Mouse (Mus musculus) gastrocnemius, postnatal 25 days (tissue): Measurements from ENCODE around the gene BC035947. TPM values are rescaled to one million over a fixed set of nuclear protein-coding genes. Genes with fewer than 3 reads are reported as not detected.
A peak's percentile ranks its signal among the peaks of the same experiment; 100 is the strongest.
"Not testable (repeated sequence)": the region's sequence is repeated elsewhere in the genome, so short reads cannot be mapped to it uniquely, and the experiment has no call there.

Experiments used
- DNase-seq: peaks from one replicate; pipeline ENCODE4 v3.0.0; 2022
- long read RNA-seq, 2 experiments: library from polyadenylated mRNA; stranded (forward); transcript quantifications; one replicate each; pipeline ENCODE4 v2.0.0; 2021
- total RNA-seq, 2 experiments: library from RNA; stranded (reverse); gene quantifications; 1 replicate in 1 of 2; 2 replicates in 1 of 2; pipeline ENCODE4 v1.2.3; 2021

Gene BC035947
- total RNA-seq = not detected
- long read RNA-seq, experiment 1 = 0 reads
- long read RNA-seq, experiment 2 = 0 reads

DNA sequence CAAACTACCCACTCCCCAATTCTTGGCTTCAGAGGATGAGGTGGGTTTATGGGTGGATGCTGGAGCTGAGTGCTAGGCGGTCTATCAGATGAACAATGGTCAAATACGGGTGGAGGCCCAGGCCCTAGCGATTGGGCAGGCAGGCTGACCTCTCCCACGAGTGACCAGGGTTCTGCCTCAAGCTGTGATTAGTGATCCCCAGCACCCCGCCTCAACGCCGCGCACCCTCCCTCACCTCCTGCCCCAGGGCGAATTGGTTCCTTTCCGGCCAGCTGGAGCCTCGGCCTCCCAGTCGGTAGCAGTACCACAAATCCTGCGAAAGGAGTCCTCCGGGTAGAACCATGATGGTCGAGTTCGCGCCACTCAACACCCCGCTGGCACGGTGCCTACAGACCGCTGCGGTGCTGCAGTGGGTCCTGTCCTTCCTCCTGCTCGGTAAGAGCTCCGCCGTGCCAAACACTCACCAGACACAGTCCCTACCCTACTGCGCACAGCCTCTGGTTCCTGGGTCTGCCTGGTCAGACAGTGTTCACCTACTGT, at the start of gene BC035947:
BC035947 (minus strand) TSS at position 538 of the 540 bp plus-strand sequence.
- DNase-seq = no peak

DNA sequence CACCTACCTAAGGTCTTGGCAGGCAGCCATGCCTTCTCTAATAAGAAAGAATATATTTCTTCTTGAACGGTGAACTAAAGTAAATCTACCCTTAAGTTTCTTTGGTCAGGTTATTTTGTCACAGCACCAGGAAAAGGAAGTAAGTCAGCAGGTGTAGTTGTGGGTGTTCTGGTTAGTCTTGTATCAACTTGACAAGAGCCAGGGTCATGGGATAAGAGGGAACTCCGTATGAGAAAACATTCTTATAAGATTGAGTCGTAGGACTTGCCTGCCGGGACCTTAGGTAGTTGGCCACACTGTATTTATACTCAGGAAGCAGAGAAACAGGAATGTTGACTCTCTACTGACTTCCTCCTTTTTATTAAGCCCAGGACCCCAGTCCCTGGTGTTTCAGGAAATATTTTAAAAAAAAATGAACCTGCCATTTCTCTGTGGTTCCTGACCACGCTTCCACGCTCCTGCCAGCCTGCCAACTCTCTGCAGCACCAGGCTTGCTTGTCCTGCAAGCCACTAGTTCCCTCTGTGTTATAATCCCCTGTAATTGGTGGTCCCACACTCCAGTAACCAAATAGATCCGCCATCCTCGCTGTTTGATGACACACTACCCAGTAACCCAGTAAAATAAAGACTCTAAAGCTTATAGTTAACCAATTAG, 42.2 kb upstream of the BC035947 start:
- DNase-seq = no peak

DNA sequence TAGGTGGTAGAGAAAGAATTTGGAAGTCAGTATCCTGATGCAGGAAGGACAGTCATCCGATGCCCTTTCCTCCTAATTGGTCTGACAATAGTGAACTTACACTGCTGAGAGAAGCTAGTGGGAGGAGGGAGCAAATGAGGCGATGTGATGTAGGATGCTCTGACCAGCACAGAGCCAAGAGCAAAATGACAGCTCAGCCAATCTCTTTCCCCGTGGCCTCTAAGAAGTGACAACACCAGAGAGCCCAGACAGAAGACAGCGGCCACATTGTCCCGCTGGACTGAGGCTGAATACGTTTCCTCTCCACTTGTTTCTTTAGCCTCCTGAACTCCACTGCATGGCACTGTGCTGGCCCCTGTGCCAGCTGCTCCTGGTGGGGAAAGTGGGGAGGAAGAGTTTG, 37.0 kb upstream of the BC035947 start:
- no peak for DNase-seq

DNA sequence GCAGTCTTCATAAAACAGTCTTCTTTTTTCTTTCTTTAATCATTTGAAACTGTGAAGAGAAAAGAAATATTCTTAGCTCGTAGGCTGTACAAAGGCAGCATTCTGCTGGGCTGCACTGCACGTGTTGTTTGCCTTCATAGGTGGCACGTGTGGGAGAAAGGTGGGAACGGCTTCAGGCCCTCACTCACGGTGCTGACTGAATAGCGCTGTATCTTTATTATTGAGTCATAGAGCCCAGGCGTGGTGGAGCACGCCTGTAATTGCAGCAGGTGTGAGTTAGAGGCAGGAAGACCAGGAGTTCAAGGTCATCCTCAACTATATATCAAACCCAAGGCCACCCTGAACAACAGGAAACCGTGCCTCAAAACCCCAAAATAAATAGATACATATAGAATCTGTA, 34.3 kb upstream of the BC035947 start:
- DNase-seq = no peak

DNA sequence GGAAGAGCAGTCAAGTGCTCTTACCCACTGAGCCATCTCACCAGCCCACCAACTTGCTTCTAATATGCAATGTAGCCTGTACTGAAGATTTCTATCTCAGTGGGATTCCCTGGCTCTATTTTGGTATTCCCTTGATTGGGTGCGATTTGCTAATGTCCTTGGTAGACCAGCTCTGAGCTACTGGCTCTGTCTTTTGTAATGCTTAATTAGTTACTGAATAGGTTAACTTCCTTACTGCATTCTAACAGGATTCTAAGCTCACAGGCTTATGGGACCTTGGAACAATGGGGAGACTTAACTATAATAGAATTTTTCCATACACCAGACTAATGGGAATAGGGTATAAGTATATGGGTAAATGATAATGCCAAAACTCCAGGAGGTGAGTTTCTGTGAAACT, 31.7 kb upstream of the BC035947 start:
- not testable (repeated sequence) for DNase-seq

DNA sequence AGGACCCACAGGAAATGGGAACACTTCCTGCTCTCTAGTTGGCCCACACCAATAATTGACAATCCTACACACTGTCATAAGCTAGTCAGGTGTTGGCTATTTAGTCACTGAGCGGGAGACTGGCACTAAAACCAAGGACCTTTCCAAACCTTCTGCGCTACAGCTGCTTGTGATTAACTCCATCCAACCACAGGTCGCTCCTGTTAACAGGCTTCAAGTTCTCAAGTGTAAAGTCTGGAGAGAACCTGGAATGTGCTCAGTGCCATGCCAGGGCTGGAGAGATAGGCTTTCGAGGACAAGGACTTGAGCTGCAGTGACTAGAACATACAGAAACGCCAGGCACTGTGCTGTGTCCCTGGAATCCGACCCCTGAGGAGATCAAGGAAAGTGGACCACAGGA, 27.2 kb upstream of the BC035947 start:
- DNase-seq = no peak

DNA sequence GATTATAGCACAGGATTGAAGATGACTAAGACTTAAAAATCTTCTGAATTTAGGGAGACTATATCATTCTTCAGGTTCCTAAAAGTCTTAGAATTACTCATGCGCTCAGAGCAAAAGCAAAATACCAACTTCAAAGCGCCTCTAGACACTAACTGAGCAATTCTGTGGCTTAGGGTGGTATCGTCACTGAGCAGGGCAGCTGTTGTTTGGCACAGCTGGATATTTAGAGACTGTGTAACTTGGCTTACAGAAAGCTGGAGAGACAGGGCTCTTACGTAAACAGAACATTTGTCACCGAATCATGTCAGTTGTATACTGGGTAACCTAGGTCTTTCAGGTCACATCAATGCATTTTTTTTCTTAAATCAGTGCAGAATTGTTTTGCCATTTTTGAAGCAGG, 26.4 kb upstream of the BC035947 start:
- DNase-seq = no peak

DNA sequence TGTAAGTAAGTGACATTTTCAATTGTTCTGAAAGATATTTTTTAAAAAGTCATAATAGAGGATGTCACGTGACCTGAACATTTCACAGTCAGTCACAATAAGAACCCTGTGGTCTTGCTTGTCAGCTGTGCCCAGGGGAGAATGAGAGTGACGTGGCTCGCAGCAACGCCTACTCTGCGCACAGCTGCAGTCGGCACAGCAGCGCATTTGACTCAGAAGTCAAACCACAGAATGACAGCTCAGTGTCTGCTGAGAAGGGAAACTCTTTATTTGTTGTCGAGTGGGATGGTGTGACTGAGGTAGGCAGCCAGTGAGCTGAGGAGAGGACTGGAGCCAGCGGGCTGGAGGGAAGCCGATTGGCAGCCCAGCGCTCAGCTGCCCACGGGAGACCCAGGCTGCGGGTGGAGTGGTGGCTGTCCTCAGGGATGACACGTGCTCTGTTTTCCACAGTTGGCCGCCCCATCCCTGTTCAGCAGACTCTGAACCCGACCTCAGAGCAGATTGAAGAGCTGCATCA, 25.6 kb upstream of the BC035947 start:
- peak; percentile 77 for DNase-seq

DNA sequence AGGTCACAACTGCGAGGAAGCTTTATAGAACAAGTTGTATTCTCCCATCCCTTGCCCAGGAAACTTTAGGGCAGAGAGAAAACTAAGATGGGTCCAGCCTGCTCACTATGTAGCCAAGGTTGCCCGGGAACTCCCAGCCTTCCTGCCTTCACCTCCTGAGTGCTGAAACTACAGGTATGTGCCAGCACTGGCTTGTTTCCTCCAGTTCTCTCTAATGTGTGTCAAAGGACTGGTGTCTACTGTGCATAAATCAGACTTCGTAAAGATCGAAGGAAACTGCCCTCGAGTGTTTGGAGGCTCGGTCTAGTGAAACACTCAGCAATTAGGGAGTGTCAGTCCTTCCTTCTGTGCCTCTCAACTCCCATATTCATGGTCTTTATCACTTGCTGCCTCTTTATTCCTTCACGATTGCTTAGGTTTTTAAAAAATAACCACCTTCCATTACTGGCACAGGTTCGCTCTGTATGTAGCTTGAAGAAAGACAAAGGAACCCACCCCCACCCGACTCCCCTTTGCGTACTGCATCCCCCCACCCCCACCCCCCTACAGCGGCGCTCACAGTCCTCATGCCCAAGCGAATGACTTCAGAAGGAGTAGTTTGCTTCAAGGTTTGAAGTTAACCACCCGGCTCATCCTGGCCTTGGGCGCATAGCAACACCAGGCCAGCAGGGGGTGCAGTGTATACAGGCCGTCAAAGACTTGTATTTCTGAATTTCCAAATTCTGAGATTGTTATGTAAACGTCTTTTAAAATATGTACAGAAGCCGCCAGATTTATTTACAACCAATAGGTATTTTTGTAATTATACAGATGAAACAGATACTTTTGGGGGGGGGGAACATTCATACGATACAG, 24.6 kb upstream of the BC035947 start:
- DNase-seq = peak; percentile 46

DNA sequence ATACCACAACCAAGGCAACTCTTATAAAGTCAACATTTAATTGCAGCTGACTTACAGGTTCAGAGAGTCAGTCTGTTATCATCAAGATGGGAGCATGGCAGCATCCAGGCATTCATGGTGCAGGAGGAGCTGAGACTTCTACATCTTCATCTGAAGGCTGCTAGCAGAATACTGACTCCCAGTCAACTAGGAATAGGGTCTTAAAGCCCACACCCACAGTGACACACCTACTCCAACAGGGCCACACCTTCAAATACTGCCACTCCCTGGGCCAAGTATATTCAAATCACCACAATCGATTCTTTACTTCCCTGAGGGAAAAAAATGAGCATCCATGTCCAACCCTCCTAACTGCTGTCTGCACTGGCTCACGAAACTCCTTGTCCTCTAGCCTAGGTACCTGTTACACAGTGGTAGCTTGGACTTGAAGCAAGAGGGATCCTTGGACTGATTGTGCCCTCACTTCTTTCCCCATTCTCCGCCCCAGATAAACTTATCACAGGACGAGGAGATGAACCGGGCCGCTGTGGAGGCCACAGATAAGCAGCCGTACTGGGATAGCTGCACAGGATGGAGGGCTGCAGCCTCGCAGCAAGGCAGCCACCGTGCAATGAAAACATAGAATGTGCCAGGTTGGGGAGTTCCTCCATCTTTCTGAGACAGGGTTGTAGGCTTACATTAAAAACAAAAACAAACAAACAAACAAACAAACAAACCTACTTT, 22.6 kb upstream of the BC035947 start:
- no peak for DNase-seq

DNA sequence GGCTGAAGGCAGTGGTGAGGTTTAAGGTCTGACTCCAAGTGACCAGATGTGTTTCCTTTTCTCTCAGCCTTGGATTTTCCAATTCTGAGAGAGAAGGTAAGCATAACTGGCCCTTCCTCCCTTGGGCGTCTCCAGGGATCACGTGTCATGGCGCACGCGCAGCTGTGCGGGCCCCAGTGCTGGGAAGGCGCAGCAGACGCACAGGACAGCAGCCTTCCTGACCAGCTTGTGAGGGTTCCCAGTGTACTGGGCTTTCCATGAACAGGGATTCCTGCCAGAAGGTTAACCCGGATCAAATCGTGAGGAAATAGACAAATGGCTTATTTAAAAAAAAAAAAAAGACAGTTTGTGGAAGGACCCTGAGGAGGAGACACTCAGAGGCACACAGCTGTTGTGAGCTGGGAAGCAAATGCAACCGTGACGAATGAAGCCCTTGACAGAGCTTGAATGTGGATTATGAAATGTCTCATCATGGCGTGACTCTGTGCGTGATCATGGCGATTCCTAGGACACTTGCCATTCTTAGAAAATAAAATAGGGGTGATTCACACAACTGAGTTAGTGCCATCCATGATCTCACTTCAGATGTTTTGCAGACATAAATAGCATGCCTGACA, 20.3 kb upstream of the BC035947 start:
- DNase-seq = peak; percentile 46

DNA sequence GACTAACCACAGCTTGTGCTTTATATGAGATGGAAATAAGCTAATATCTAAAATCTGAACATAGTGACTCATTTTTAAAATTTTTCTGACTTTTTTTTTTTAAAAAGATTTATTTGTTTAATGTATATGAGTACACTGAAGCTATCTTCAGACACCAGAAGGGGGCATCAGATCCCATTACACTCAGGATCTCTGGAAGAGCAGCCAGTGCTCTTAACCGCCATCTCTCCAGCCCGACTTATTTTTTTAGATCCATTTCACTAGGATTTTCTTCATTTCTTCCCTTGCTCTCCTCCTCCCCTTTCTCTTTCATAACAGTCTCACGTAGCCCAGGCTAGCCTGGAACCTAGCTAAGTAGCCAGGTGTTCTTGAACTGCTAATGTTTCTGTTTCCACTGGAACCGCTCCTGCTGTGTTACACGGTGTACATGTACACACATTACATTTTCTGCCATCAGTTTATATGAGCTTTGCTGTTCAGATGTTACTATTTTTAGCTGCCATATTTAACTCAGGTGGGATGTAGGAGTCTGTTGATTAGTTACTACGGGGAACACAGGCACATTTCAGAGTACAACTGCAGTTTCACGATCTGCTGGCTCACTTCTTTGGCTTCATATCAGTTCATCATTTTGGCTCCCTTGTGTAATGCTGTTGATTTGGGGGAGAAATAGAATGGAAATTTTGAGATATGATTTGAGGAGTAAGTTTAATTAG, 18.7 kb upstream of the BC035947 start:
- no peak for DNase-seq

DNA sequence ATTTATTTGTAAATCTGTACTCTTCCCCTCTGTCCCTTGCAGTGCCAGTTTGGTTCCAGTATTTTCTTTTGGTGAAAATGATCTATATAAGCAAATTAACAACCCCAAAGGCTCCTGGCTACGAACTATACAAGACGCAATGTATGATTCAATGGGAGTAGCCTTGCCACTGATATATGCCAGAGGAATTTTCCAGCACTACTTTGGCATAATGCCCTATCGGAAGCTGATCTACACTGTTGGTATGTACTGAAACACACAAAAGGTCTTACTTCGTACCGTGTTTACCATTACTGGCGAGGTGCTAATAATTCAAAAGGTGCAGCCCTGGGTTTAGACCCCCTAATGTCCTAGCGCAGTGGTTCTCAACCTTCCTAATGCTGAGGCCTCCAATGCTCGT, 17.1 kb upstream of the BC035947 start:
- no peak for DNase-seq

DNA sequence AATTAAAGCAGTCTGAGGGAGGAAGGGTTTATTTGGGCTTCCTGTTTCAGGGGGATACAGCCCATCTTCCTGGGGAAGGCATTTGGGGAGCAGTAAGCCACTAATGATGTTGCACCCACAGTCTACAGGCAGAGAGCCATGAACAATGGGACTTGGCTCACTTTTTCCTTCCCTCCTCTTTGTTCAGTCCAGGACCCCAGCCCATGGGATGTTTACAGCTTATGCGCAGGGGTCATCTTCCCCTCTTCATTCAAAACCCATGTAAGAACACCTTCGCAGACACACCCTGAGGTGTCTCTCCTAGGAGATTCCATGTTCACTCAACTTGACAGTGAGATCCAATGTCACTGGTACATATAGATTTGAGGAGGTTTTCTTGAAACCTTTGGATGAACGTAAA, 16.4 kb upstream of the BC035947 start:
- no peak for DNase-seq

DNA sequence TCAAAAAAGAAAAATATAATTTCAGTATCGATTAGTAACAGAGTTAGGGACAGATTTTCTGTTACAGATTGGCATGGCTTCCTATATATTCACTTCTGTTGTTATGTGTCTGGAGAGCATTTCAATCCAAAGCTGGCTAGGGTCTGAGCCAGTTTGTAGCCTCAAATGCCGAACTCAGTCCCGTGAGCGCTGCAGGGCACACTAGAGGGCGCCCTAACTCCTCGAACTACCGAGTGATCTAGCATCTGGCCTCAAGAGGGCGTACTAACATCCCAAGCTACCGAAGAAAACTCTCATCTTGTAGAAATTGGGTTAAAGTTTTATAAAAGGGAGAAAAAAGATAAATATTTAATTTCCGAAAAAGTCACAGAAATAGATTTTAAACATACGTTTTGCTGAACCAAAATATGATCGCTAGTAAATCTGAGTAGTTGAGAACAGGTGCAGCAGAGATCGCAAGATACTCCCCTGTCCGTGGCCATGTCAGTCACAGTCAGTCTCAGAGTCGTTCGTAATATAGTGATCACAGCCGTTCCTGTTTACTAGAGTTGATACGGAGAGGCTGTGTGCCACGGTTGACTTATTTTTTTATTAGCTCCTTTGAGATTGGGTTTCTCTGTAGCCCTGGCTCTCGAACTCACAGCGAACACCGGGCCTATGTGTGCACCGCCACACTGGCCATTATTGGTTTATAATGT, 13.4 kb upstream of the BC035947 start:
- peak; percentile 25 for DNase-seq

DNA sequence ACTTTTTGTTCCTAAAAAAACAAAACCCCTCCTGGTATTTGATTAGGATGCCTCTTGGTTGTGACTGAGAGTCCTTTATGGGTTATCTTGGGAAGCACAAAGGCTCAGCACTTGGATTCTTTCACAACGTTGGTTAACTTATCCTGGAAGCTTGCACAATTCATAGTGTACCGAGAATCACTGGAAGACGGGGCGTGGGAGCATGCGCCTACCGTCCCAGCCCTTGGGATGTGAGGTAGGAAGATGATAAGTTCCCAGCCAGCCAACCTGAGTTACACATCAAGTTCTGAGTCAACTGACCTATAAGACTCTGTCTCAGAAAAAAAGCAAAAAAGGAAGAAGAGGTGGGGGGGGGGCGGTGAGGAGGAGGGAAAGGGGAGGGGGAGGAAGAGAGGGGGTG, 6.9 kb upstream of the BC035947 start:
- no peak for DNase-seq

DNA sequence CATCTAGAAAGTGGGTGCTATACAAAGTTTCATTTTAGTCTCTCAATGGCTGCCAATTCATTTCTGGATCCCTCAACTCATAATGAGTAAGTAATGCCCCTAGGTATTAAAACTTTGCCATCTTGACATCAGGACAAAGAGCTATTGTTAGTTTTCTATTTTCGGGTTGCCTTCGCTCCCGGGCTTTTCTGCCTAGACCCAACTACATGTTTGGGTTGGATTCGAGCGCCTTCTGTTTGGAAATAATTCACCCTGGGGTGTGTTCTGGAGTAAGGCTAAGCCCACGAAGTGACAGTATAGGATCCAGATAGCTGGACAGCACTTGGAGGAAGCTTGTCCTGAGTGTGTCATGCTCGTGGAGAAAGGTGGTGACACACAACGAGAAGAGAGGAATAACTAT, 798 bp upstream of the BC035947 start:
- no peak for DNase-seq

DNA sequence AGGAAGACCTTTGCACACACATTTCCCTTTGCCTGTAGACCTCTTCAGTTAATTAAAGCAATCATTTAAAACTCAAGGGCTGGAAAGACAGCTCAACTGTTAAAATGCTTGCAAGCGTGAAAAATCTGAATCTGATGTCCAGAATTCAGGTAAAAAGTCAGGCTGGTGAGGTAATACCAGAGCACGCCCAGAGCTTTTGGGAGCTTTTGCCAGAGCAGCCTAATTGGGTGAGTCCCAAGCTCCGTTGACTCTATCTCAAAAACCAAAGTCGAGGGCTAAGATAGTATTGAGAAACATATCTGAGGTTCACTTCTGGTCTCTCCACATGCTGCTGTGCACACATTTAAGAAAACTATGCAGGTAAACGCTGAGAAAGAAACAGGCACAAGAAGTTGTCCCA, 1.1 kb downstream of the BC035947 start, which contains the start of gene Mogat1:
Mogat1 (plus strand) TSS at position 130 of the 400 bp plus-strand sequence.
- DNase-seq = no peak

DNA sequence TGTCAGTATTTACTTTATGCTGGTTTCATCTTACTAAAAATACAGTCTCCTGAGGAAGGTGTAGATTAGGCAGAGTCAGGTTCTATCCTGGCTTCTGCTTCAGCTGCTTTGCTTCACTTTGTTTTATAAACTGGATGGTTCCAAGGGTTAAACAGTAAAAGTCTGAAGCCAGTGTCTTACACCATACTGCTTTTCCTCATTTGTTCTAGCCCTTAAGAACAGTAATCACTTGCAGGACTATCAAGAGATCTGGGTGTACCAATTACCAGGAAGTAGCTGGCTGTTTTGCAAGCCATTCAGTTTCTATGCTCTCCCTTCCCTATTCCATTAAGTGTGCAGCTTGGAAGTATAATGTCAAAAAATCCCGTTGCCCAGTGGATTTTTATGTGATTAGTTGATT, 4.8 kb downstream of the BC035947 start:
- DNase-seq = no peak

DNA sequence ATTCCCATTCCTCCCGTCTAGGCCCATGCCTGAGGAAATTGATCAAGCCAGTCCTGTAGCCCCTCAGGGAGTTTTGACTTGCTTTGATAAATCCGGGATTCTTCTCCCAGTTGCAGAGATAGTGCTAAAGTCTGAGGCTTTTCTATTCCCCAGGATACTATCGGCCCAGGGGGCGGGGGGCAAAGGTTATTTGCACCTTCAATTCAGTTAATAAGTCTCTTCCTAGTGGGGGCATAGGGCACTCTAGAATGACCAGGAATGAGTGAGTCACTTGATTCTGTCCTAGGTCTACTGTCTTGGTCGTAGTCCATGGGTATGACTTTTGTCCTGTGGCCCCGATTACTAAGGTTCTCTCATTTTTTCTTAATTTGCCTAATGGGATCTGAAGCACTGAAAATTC, 9.4 kb downstream of the BC035947 start:
- no peak for DNase-seq

DNA sequence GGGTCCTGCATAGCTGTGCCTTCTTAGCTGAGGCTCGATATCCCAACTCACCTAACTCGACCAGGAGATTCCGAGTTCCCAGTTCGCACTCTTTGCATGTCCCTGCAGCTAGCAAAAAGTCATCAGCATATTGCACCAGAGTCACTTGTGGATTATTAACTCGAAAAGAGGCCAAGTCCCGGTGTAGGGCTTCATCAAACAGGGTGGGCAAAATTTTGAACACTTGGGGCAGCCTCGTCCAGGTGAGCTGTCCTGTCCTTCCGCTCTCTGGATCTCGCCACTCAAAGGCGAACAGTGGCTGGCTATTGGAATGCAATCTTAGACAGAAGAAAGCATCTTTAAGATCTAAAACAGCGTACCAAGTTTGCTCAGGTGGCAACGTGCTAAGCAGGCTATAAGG, 10.1 kb downstream of the BC035947 start:
- not testable (repeated sequence) for DNase-seq
